Mouse (Mus musculus) left cerebral cortex, postnatal 4 days (tissue): ENCODE measurements around the gene Pkd2l1. TPM values are rescaled to one million over a fixed set of nuclear protein-coding genes. Genes with fewer than 3 reads are reported as not detected.

ENCODE experiments used
- DNase-seq: peaks from one replicate; pipeline ENCODE4 v3.0.0-alpha.2; 2022
- intact Hi-C: fragments of 180-260 bp; cut with DNase I; formaldehyde crosslinking; loops from one replicate; pipeline ENCODE4 v1.15.1; 2025
- total RNA-seq, 2 experiments: library from RNA; stranded (reverse); gene quantifications; 2 replicates each; pipeline ENCODE4 v1.2.3; 2021

Pkd2l1 gene
- total RNA-seq, 2 experiments from 2014 or later: not detected

DNA sequence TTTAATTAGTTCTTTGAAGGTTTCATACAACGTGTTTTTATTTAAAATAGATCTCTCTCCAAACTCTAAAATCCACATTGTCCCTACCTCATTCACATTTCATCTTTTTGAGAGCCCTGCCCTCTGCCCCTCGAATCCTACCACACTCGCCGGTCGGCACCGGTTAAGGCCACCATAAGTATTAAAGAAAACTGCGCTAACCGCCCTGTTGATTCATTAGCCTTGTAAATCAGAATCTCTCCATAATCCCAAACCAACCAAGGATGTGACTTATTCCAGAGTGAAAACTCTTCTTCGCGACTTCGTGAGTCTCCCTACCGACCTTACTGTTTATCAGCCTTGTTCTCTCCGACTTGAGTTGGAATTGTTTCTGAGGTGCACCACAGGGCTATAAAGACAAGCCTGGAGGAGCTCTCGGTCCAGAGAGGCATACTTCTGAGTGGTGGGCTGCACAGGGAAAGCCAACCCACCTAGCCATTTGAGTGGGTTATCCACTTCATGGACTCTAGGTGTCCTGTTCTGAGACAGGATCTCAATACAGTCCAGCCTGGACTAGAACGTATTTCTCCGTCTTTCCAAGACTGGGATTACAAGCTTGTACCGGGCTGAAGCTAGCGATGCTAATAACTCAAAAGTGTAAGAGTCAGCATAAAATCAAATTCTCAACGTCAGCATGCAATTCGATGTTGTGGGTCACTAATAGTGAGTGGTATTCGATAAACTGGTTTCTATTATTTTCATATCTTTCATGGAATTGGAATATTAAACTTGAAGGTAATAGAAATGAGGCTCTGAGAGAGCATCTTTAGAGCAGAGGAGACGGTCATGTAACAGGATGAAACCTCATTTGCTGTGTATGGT is 84.4 kb downstream of the Pkd2l1 start:
- intact Hi-C loops: no loop called here
- DNase-seq: no peak

DNA sequence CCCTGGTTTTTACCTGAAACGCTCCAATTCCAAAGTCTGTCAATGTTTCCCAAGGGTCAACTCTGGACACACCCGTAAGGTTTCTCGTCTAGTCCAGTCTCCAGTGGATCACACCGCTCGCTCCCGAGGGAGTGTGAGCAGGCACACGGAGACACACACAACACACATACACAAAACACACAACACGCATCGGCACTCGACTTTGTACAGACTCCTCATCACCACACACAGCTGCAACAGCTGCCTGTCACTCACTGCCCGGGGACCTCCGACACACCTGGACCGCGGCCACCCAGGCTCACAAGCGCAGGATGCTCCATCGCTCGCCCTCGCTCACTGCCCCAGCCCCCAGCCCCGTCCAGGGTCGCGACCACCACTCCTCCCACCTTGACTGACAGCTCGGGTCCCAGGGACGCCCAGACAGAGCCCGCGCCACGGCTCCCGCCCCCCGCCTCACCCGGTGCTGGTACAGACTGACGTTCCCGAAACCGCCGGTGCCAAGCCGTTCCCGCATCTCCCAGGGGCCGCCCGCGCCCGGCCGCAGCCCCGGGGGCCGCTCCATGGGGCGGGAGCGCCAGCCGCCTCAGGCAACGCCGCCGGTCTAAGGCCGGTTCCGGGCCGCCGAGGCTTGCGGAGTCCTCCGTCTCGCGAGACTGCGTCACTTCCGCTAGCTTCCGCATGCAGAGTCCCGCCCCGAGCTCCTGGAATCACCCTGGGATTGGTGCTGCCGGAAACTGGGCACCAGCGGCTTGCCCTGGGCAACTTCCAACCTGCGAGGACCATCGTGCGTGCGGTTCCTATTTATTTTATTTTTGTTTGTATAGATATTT is 85.2 kb downstream of the Pkd2l1 start, which contains the start of gene Chuk:
Gene Chuk (minus strand): TSS at position 650 of the 830 bp plus-strand sequence.
- intact Hi-C loops: no loop called here
- peak; percentile 96 for DNase-seq

DNA sequence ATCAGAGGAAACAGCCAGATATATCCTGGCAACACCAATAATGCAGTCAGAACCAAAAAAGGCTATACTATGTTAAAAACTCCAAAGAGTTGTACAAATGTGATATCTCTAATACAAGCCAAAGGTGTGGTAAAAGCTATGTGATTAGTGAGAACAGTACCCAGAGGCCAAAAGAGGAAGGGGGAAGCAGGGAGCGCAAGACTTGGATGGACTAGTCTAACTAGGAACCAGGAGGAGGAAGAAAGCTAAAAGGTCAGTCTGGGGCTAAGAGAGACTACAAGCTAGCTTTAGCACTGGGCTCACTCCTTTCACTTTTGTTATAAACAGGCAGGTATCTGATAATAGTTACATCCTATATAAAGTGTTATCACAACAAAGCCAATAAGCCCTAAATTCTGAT is 87.8 kb downstream of the Pkd2l1 start:
- intact Hi-C loops: no loop called here
- DNase-seq: no peak

DNA sequence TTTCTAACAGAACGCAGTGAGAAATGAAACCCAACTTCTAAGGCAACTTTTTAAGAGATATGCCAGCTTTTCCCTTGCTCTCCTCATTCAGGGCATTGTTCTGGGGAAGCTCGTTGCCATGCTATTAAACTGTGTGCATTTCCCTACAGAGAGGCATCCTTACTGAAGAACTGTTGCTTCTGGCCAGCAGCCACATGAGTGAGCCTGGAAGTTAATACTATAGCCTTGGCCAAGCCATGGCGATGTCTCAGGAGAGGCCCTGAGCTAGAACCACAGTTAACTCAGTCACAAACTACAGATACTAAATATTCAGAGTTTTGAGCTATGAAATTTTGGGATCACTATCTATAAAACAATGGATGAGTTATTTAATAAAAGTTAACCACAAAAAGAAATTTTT is 89.2 kb downstream of the Pkd2l1 start:
- intact Hi-C loops: no loop called here
- DNase-seq: no peak

DNA sequence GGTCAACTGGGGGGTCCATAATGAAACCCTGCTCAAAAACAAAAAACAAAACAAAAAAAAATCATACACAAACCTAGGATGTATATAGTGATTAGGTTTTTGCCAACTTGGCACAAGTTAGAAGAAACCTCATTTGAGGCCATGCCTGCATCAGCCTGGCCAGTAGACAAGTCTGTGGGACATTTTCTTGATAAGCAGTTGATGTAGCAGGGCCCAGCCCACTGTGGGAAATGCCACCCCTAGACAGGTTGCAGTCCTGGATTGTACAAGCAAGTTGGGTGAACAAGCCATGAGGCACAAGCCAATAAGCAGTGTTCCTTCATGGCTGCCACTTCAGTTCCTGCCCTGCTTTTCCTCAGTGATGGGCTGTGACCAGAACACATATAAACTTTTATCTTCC is 91.4 kb downstream of the Pkd2l1 start:
- no peak for DNase-seq
- intact Hi-C loops: no loop called here

Other genes starting within 250 kb of the Pkd2l1 start
- under 1 TPM in 1 of 2 experiments, not detected in 1; 0.18 TPM for gene Cpn1, start 205.9 kb downstream of the Pkd2l1 start, total RNA-seq
- not detected for gene Cyp2c23, start 163.2 kb downstream of the Pkd2l1 start, total RNA-seq
- gene Erlin1, start 122.7 kb downstream of the Pkd2l1 start, total RNA-seq: 10 to 100 TPM; 23.4 to 26.1 TPM
- 10 to 100 TPM; 61.4 to 64.7 TPM for gene Chuk, start 85.0 kb downstream of the Pkd2l1 start, total RNA-seq
- gene Cwf19l1, start 56.6 kb downstream of the Pkd2l1 start, total RNA-seq: 10 to 100 TPM; 21.7 to 24.4 TPM
- 10 to 100 TPM; 87.2 to 92.2 TPM for gene Bloc1s2, start 46.0 kb downstream of the Pkd2l1 start, total RNA-seq
- gene Scd3, start 10.8 kb upstream of the Pkd2l1 start, total RNA-seq: 1 to 10 TPM; 1.2 to 1.9 TPM
- gene Scd2, start 101.2 kb upstream of the Pkd2l1 start, total RNA-seq: 100 to 1,000 TPM; 554 to 565 TPM
- 1 to 10 TPM; 1.7 to 2.3 TPM for gene Scd4, start 140.7 kb upstream of the Pkd2l1 start, total RNA-seq
- gene Scd1, start 215.4 kb upstream of the Pkd2l1 start, total RNA-seq: 100 to 1,000 TPM in 1 of 2 experiments, 10 to 100 TPM in 1; 89.1 to 102 TPM